Mouse (Mus musculus) stomach, embryonic 15.5 days (tissue): Measurements from ENCODE around the gene Pam. TPM values are rescaled to one million over a fixed set of nuclear protein-coding genes. Genes with fewer than 3 reads are reported as not detected.
A peak's percentile ranks its signal among the peaks of the same experiment; 100 is the strongest.
"Not testable (repeated sequence)": the region's sequence is repeated elsewhere in the genome, so short reads cannot be mapped to it uniquely, and the experiment has no call there.

Experiments used
- ATAC-seq: fragments of 200-750 bp; cut with Nextera tagmentation; 2 replicates; pipeline ENCODE4 v1.8.0; 2017; ENCODE audit warnings: low read depth, moderate number of reproducible peaks, moderate TSS enrichment; ENCODE audit not compliant: insufficient read depth, low FRiP score
- H3K27ac ChIP-seq: fragments of 300-500 bp; sonication (generic); 2 replicates; pipeline ENCODE4 v1.5.1; 2015; ENCODE audit warnings: mild to moderate bottlenecking, inconsistent platforms
- H3K27me3 ChIP-seq: fragments of 300-500 bp; sonication (generic); replicated peaks from 2 replicates; pipeline ENCODE4 v1.6.1; 2015; ENCODE audit warnings: inconsistent platforms
- H3K36me3 ChIP-seq: fragments of 300-500 bp; sonication (generic); 2 replicates; pipeline ENCODE4 v1.6.1; 2015; ENCODE audit warnings: inconsistent platforms
- H3K4me1 ChIP-seq: fragments of 300-500 bp; sonication (generic); 2 replicates; pipeline ENCODE4 v1.6.1; 2015; ENCODE audit warnings: inconsistent platforms
- H3K4me2 ChIP-seq: fragments of 300-500 bp; sonication (generic); 2 replicates; pipeline ENCODE4 v1.6.1; 2015; ENCODE audit warnings: mild to moderate bottlenecking, inconsistent platforms
- H3K4me3 ChIP-seq: fragments of 300-500 bp; sonication (generic); replicated peaks from 2 replicates; pipeline ENCODE4 v1.5.1; 2015; ENCODE audit warnings: inconsistent platforms
- H3K9ac ChIP-seq: fragments of 300-500 bp; sonication (generic); 2 replicates; pipeline ENCODE4 v1.6.1; 2015; ENCODE audit warnings: inconsistent platforms
- H3K9me3 ChIP-seq: fragments of 300-500 bp; sonication (generic); 2 replicates; pipeline ENCODE4 v1.6.1; 2016; ENCODE audit warnings: inconsistent platforms
- whole genome bisulfite sequencing: fragments of 180-500 bp; shearing (Covaris S2); methylation state at CpG from one replicate; pipeline ENCODE4 v1.1.7; 2015; 5-methylcytosine and 5-hydroxymethylcytosine counted together
- polyA plus RNA-seq: library from polyadenylated mRNA; unstranded; fragments of >200 nt; fragmentation: Nextera tagmentation; extraction: Ambion mirVana; gene quantifications from 2 replicates; pipeline ENCODE4 v1.2.1, GENCODE M21; 2015

Pam gene
- polyA plus RNA-seq, 1 experiment from 2014 or later: 60.2 TPM

DNA sequence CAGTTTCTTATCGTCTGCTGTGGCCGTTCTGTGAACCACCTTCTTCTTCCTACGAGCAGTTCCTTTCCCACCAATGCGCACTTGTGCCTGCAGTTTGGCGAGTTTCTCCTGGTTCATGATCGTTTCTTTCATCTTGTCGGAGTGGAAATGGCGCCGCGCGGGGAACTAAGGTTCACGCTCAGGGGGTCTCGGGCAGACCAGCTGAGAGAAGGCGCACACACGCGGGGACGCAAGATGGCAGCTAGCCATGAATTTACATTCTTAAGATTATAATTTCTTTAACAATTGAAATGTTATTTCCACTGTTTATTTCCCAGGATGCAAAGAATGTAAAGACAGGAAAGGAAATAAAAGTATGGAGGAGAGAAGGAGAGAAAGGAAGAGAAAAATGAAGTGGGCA lies 146.2 kb downstream of the Pam start:
- WGBS: 92% methylated on average over 17 of the region's 17 CpGs
- not testable (repeated sequence) for ATAC-seq, H3K36me3 ChIP-seq, H3K27ac ChIP-seq, H3K9ac ChIP-seq, H3K4me3 ChIP-seq, H3K27me3 ChIP-seq, H3K4me1 ChIP-seq, H3K9me3 ChIP-seq, H3K4me2 ChIP-seq

DNA sequence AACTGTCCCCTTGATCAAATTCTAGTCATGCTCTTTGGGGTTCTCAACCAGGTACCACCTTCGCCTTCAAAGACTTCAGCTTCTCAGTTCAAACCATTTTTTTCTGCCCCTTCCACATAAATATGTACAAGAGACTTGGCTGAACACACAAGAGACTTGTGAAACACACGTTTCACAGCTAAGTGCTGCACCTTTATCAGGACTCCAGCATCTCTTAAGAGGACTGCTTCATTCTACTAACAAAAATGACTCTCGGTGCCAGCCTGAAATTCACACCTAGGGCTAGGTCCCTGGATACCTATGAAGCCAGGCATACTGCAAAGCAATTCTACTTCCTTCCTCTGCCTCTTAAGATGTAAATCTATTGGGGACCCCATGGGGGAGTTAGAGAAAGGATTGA lies 148.3 kb downstream of the Pam start:
- no peaks in the 10 kb centered on the region for H3K27me3 ChIP-seq
- no peak overlapping the region for H3K9ac ChIP-seq
- 82% methylated on average over 3 of the region's 3 CpGs for WGBS
- no peak overlapping the region for H3K4me2 ChIP-seq
- no peak overlapping the region for H3K27ac ChIP-seq
- H3K4me1 ChIP-seq: no peaks in the 10 kb centered on the region
- H3K9me3 ChIP-seq: no peaks in the 10 kb centered on the region
- H3K4me3 ChIP-seq: no peak overlapping the region
- ATAC-seq: no peak
- H3K36me3 ChIP-seq: no peaks in the 10 kb centered on the region

DNA sequence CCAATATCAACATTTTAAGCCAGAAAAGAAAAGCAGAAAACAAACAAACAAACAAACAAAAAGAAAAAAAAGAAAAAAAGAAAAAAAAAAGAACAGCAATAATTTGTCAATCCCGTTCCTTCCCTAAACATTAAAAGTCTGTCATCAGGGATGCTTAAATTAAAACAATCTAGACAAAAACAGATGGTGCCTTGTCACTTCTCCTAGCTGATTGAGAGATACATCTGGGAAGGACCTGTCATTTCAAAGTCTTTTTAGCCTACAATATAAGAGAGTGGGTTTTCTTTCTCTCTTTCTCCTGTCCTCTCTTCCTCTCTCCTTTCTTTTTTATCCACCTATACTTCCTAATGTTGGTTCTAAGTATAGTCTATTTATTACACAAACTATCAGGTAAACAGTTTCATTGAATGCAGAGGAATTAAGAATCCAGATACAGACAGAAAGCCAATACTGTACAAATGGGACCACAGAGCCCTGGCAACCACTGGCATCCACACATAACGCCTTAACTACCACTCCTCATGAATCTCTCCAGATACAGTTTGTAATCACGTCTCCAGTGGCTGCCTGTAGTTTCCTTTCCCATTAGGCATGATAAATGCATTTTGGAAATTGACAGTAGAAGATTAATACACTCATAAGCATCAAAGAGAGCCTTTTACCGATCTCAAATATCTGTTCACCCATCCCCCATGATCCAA lies 151.4 kb downstream of the Pam start:
- Histone ChIP-seq H3K4me1 (no peaks in the 10 kb centered on the region), H3K9ac (no peak overlapping the region), H3K27ac (no peak overlapping the region), H3K27me3 (no peaks in the 10 kb centered on the region), H3K4me2 (no peak overlapping the region), H3K4me3 (no peak overlapping the region), H3K36me3 (no peaks in the 10 kb centered on the region), H3K9me3 (no peaks in the 10 kb centered on the region)
- WGBS: 53% methylated on average over 4 of the region's 4 CpGs
- no peak for ATAC-seq

DNA sequence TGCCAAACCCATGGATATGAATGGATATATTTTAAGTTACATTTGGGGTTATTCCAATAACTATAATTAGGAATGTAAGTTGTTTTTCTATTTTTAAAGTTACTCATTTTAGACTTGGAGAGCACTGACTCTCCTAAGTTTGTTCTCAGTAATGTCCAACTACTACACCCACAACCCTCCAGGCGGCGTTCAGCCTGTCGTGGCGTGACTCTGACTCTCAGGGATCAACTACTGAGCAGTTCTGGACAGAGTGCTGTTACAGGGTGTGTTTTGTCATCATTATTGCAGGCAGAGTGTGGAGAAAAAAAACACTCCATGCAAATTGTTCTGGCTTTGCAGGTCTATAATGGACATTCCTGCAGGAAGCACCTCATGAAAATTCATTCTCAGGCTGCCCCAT lies 152.0 kb downstream of the Pam start:
- H3K4me2 ChIP-seq: no peak overlapping the region
- no peak for ATAC-seq
- H3K9me3 ChIP-seq: no peaks in the 10 kb centered on the region
- H3K27ac ChIP-seq: no peak overlapping the region
- WGBS: 65% methylated on average over 4 of the region's 4 CpGs
- no peak overlapping the region for H3K9ac ChIP-seq
- no peak overlapping the region for H3K4me3 ChIP-seq
- H3K27me3 ChIP-seq: no peaks in the 10 kb centered on the region
- H3K4me1 ChIP-seq: 0 out of 2 replicates have a peak, but pooled peaks cover under 1% of the 10 kb centered on the region
- no peaks in the 10 kb centered on the region for H3K36me3 ChIP-seq

DNA sequence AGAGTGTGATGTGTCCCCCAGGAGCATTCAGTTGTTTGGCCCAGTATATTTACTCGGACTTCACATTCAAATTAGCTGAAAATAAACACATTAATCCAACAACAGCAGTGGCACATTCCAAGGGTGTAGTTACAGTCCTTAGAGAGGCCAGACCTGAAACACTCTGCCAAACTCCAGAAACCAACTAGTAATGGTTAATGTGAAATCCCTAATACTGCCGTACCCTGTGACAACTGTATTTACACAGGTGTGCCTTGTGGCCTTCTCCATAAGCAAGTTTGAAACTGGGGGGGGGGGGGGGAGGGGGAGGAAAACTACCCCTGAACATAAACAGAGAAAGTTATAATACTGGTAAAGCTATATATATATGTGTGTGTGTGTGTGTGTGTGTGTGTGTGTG lies 152.5 kb downstream of the Pam start:
- no peak overlapping the region for H3K4me2 ChIP-seq
- no peak overlapping the region for H3K4me3 ChIP-seq
- no peak overlapping the region for H3K27ac ChIP-seq
- H3K36me3 ChIP-seq: no peaks in the 10 kb centered on the region
- 0 out of 2 replicates have a peak, but pooled peaks cover 4% of the 10 kb centered on the region for H3K4me1 ChIP-seq
- no peaks in the 10 kb centered on the region for H3K9me3 ChIP-seq
- ATAC-seq: peak; percentile 72; the same call in 1 of the 2 replicates
- H3K9ac ChIP-seq: no peak overlapping the region
- no peaks in the 10 kb centered on the region for H3K27me3 ChIP-seq
- WGBS: 41% methylated on average over 2 of the region's 2 CpGs

DNA sequence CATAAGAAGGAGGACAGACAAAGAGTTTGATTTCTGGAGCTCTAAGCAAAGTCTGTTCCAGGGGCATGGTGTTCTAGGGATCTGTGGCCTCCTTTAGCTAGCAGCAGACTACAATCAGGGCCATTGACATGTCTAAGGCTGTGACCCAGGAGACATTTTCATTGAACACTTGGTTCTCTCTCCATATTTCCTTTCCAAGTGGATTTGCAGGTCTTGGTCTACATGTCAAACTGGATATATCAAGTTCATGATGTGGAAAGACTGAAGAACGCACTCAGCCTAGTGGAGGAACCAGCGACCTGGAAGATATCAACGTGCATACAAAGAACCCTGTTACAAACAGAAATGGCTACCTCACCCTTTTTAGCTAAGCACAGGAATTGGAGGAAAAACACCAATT lies 156.9 kb downstream of the Pam start:
- H3K27ac ChIP-seq: no peak overlapping the region
- no peaks in the 10 kb centered on the region for H3K9me3 ChIP-seq
- ATAC-seq: no peak
- H3K4me2 ChIP-seq: no peak overlapping the region
- H3K36me3 ChIP-seq: no peaks in the 10 kb centered on the region
- H3K4me1 ChIP-seq: 0 out of 2 replicates have a peak, but pooled peaks cover 4% of the 10 kb centered on the region
- H3K27me3 ChIP-seq: no peaks in the 10 kb centered on the region
- no peak overlapping the region for H3K4me3 ChIP-seq
- no peak overlapping the region for H3K9ac ChIP-seq
- WGBS: 86% methylated on average over 3 of the region's 3 CpGs

DNA sequence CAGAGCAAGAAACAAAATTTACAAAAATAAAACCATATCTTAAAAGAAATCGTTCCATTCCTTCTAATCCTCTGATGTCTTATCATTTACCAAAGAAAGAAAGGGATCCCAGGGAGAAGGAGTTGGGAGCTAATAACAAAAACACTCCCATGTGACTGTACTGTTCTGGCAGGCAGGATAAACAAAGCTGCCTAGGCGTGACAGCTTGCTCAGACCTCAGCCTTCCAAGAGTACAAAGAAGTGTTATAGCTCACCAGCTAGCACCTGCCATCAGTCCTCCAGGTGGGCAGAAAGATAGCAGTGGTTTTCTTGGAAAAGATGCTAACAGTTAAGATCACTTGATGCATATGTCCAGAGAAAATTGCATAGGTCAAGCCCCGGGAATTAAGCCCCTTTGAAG lies 157.4 kb downstream of the Pam start:
- Histone ChIP-seq H3K27me3 (no peaks in the 10 kb centered on the region), H3K4me1 (0 out of 2 replicates have a peak, but pooled peaks cover 4% of the 10 kb centered on the region), H3K4me2 (no peak overlapping the region), H3K36me3 (no peaks in the 10 kb centered on the region), H3K9ac (no peak overlapping the region), H3K4me3 (no peak overlapping the region), H3K27ac (no peak overlapping the region), H3K9me3 (no peaks in the 10 kb centered on the region)
- 40% methylated on average over 3 of the region's 3 CpGs for WGBS
- peak; percentile 60; the same call in 1 of the 2 replicates for ATAC-seq

DNA sequence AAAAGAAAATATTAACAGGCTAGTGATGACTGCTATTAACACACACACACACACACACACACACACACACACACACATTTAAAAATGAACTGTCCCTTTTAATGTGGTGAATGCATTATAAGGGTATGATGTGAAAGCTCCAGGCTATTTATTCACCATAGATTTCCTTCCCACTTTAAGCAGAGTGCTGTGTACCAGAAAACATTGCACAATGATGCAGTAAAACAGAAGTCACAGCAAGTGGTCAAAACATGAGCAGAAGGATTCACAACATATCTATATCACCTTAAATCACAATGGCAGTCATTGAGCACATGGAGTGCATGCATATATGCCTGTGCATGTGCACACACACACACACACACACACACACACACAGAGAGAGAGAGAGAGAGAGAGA lies 160.5 kb downstream of the Pam start:
- Histone ChIP-seq H3K27me3 (no peaks in the 10 kb centered on the region), H3K4me3 (no peak overlapping the region), H3K4me1 (0 out of 2 replicates have a peak, but pooled peaks cover 4% of the 10 kb centered on the region), H3K36me3 (no peaks in the 10 kb centered on the region), H3K4me2 (no peak overlapping the region), H3K27ac (no peak overlapping the region), H3K9ac (no peak overlapping the region), H3K9me3 (no peaks in the 10 kb centered on the region)
- ATAC-seq: no peak

DNA sequence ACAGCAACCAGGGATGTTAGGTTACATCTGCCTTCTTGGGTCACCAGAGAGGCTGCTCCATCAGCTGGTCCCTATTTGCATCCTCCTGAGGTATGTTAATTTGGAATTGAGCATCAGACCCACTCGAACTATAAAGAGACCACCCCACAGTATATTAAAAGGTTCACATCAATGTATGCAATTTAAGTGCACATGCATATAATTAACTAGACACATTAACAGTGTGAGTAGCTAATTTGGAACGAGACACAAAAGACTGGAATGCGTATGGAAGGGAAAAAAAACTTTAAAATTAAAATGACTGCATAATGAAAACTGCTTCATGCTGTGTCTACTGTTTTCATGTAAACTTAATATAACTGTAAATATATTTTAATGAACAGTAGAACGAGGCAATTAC lies 164.2 kb downstream of the Pam start:
- H3K4me3 ChIP-seq: no peak overlapping the region
- H3K9me3 ChIP-seq: no peaks in the 10 kb centered on the region
- H3K4me1 ChIP-seq: no peaks in the 10 kb centered on the region
- no peak overlapping the region for H3K27ac ChIP-seq
- H3K4me2 ChIP-seq: no peak overlapping the region
- ATAC-seq: no peak
- no peak overlapping the region for H3K9ac ChIP-seq
- H3K27me3 ChIP-seq: no peaks in the 10 kb centered on the region
- 90% methylated on average over 4 of the region's 4 CpGs for WGBS
- H3K36me3 ChIP-seq: no peaks in the 10 kb centered on the region

DNA sequence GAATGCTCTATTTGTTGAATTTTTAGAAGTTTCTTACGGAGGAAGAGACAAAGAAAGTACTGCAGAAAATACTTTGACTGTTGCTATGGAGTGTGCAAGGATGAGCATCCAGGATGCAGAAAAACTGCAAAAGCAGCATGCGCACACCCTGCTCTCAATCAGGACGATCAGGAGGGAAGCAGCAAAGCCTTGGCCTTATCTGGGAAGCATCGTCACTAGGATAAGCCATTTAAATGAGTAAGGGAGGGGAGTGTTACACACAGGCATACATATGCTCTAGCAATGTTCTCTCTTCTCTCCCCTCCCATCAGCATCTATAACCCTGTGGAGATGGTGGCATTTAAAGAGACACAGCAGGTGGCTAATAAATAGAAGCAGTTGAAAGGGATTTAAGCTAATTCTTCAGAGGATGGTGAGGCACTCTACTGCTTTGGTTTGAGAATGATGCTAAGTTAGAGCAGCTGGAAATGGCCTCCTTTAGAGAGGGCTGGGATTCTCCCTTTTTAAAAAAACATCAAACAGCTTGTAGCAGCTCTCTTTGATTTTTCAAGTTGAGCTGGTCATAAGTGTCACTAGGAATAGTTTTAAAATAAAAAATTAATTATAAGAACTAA lies 165.9 kb downstream of the Pam start:
- Histone ChIP-seq H3K4me2 (no peak overlapping the region), H3K36me3 (no peaks in the 10 kb centered on the region), H3K9me3 (no peaks in the 10 kb centered on the region), H3K4me1 (no peaks in the 10 kb centered on the region), H3K27me3 (no peaks in the 10 kb centered on the region), H3K27ac (no peak overlapping the region), H3K4me3 (no peak overlapping the region), H3K9ac (no peak overlapping the region)
- ATAC-seq: no peak
- WGBS: 64% methylated on average over 4 of the region's 4 CpGs

DNA sequence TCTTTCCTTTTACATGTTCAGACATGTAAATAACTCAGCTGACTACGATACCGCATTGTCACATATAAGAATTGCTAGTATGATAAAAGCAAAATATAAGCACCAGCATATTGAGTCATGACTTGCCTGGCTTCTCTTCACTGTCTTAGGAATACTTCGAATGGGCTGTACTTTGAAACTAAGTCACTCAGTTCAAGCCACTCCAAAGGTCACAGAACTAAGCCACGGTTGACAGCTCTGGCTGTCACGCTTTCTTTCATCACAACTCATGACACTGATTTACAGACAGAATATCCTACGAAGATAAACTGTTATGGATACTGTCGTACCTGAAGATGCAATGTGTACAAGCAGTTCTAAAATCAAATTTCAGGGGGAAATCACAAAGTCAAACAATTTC lies 168.7 kb downstream of the Pam start:
- Histone ChIP-seq H3K4me1 (no peaks in the 10 kb centered on the region), H3K27me3 (no peaks in the 10 kb centered on the region), H3K9me3 (no peaks in the 10 kb centered on the region), H3K9ac (no peak overlapping the region), H3K4me2 (no peak overlapping the region), H3K27ac (no peak overlapping the region), H3K36me3 (no peaks in the 10 kb centered on the region), H3K4me3 (no peak overlapping the region)
- no peak for ATAC-seq
- 79% methylated on average over 7 of the region's 7 CpGs for WGBS

DNA sequence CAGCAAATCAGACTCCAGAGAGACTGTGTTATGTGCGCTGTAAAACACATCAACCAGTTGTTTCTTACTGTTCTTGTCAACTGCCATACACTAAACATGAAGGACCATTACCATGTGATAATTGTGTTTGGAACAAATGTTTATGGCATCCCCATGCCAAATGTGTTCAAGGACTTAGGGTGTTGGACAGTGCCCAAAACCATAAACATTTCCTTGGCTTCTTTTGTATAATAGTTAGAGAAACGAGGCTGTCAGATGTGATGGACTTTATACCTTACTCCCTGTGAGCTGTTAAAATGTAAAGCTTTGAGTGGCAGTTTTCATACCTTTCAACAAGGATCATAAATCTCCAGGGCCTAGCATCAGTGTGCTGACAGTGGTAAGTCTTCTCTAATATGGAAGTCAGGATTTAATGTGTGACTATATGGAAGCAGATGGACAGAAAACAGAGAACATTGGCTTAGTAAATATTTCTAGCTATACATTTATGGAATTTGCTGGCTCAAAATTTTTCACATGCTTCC lies 169.4 kb downstream of the Pam start:
- ATAC-seq: no peak
- no peak overlapping the region for H3K4me3 ChIP-seq
- H3K27me3 ChIP-seq: no peaks in the 10 kb centered on the region
- H3K9me3 ChIP-seq: no peaks in the 10 kb centered on the region
- no peak overlapping the region for H3K4me2 ChIP-seq
- H3K36me3 ChIP-seq: no peaks in the 10 kb centered on the region
- H3K9ac ChIP-seq: no peak overlapping the region
- 75% methylated on average over 2 of the region's 2 CpGs for WGBS
- no peak overlapping the region for H3K27ac ChIP-seq
- H3K4me1 ChIP-seq: no peaks in the 10 kb centered on the region
